Mouse (Mus musculus) erythroblast, adult 5-6 weeks (primary cell): ENCODE measurements around the gene 2610001J05Rik. TPM values are rescaled to one million over a fixed set of nuclear protein-coding genes. Genes with fewer than 3 reads are reported as not detected.
A peak's percentile ranks its signal among the peaks of the same experiment; 100 is the strongest.
"Not testable (repeated sequence)": the region's sequence is repeated elsewhere in the genome, so short reads cannot be mapped to it uniquely, and the experiment has no call there.

Experiments used
- ATAC-seq: replicated peaks from 2 replicates; pipeline ENCODE4 v1.8.0; 2016; ENCODE audit warnings: moderate number of reproducible peaks, mild to moderate bottlenecking, moderate TSS enrichment, inconsistent platforms; ENCODE audit not compliant: poor library complexity, low FRiP score, severe bottlenecking
- total RNA-seq, 2 experiments: library from RNA; stranded (forward) in 1 of 2; stranded (reverse) in 1 of 2; fragments of 150-400 nt in 1 of 2; fragments of 200-764, 138-1000 nt in 1 of 2; gene quantifications; 2 replicates each; pipeline versions ENCODE4 v1.2.3 to v1.2.4; 2015 to 2017; ENCODE audit warnings: low replicate concordance in 2 of 2

2610001J05Rik gene
- total RNA-seq (2015; ENCODE audit: low replicate concordance) (9.0 and 13.1 TPM in 2 replicates), total RNA-seq (2017; ENCODE audit: low replicate concordance) (10.6 and 11.6 TPM in 2 replicates)

- ATAC-seq: peak; percentile 100
These were observed at the start of gene 2610001J05Rik for GRCm38 (mm10) chr6:13870919-13871624. Gene 2610001J05Rik (minus strand): TSS chr6:13871518.

- no peak for ATAC-seq
These were observed 38.6 kb upstream of the 2610001J05Rik start for GRCm38 (mm10) chr6:13909762-13910537.

- ATAC-seq: no peak
These were observed 31.8 kb upstream of the 2610001J05Rik start for GRCm38 (mm10) chr6:13902941-13903627.

GRCm38 (mm10) chr6:13884877-13885592 is 13.7 kb upstream of the 2610001J05Rik start:
- ATAC-seq: no peak

- no peak for ATAC-seq
These were observed 11.6 kb upstream of the 2610001J05Rik start for GRCm38 (mm10) chr6:13882919-13883318.

- no peak for ATAC-seq
These were observed 2.6 kb upstream of the 2610001J05Rik start for GRCm38 (mm10) chr6:13873959-13874358.

GRCm38 (mm10) chr6:13872076-13872475 is 758 bp upstream of the 2610001J05Rik start:
- no peak for ATAC-seq

GRCm38 (mm10) chr6:13871625-13871958 is 274 bp upstream of the 2610001J05Rik start:
- ATAC-seq: peak; percentile 76

GRCm38 (mm10) chr6:13870289-13870741 is 1.0 kb downstream of the 2610001J05Rik start:
- ATAC-seq: no peak

GRCm38 (mm10) chr6:13860596-13860995 is 10.7 kb downstream of the 2610001J05Rik start:
- no peak for ATAC-seq

GRCm38 (mm10) chr6:13859877-13860585 is 11.3 kb downstream of the 2610001J05Rik start:
- no peak for ATAC-seq

GRCm38 (mm10) chr6:13854230-13854629 is 17.1 kb downstream of the 2610001J05Rik start:
- no peak for ATAC-seq

- no peak for ATAC-seq
These were observed 18.1 kb downstream of the 2610001J05Rik start for GRCm38 (mm10) chr6:13853244-13853643.

- ATAC-seq: not testable (repeated sequence)
These were observed 25.3 kb downstream of the 2610001J05Rik start for GRCm38 (mm10) chr6:13846031-13846430.

GRCm38 (mm10) chr6:13839345-13840054 is 31.8 kb downstream of the 2610001J05Rik start, which contains the start of gene Gpr85:
Gene Gpr85 (minus strand): TSS chr6:13839942.
- no peak for ATAC-seq

GRCm38 (mm10) chr6:13838677-13839344 is 32.5 kb downstream of the 2610001J05Rik start:
- no peak for ATAC-seq

- no peak for ATAC-seq
These were observed 33.2 kb downstream of the 2610001J05Rik start for GRCm38 (mm10) chr6:13837916-13838676.
